Mouse (Mus musculus) erythroblast, embryonic 14.5 days (primary cell): ENCODE measurements around the gene Mettl22.

Experiments used
- GATA1 ChIP-seq: IDR thresholded peaks from 2 replicates; pipeline ENCODE4 v1.6.1; 2012; ENCODE audit warnings: low read length, inconsistent platforms, mixed read lengths
- TAL1 ChIP-seq: IDR thresholded peaks from 3 replicates; pipeline ENCODE4 v1.6.1; 2012; ENCODE audit warnings: low read length, inconsistent platforms, mixed read lengths

DNA sequence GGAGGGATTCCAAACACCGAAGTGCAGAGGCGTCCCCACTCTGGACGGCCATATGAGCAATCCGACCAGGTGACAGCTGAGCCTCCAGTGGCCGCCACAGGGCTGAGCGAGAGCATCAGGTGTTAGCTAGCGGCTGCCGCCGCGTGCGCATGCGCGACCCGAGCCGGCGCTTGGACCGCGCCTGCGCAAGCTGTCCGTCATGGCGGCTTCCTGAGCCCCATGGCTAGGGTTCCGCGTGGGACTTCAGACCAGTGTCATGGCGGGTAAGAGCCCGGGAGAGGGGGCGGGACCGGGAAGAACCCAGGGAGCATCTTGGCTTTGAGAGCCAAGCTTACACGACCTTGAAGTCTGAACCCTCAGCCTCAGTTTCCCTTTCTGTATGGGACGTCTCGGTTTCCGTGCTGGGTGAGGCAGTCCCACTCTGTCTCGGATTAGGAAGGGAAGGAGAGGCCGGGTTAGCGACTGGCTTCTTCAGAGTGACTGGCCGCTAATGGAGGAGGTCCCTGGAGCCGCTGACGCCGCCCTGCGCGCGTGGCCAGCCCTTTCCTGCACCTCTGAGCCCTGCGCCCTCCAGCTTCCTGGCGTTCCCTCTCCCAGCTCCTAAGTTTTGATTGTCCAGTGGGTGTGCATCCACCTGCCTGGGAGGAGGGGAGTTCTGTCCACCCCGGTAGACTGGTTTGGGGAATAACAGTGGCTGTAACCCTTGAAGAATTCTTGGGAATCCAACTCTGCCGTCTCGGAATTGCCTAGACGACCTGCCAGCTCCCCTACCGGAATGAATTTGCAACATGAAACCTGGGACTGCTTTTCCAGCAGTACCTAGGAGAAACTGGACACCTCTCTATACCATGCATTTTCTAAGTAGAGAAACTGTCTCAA is at the start of gene Mettl22:
- TF ChIP-seq TAL1 (no peak), GATA1 (no peak)
